Mouse (Mus musculus) neutrophil, adult 5-6 weeks (primary cell): ENCODE data around the gene Prune1. TPM values are rescaled to one million over a fixed set of nuclear protein-coding genes. Genes with fewer than 3 reads are reported as not detected.
"Not testable (repeated sequence)": the region's sequence is repeated elsewhere in the genome, so short reads cannot be mapped to it uniquely, and the experiment has no call there.

ENCODE experiments used
- ATAC-seq: fragments of 151-379, 151-347 bp; 2 replicates; pipeline ENCODE4 v1.8.0; 2017; ENCODE audit warnings: mild to moderate bottlenecking, moderate TSS enrichment; ENCODE audit not compliant: insufficient number of reproducible peaks, poor library complexity, low FRiP score, severe bottlenecking; ENCODE audit errors: extremely low read depth
- total RNA-seq: library from RNA; stranded (forward); fragments of 200-1000 nt; gene quantifications from 2 replicates; pipeline ENCODE4 v1.2.3, GENCODE M21; 2017

Prune1 gene
- total RNA-seq, 1 experiment from 2014 or later: 12.0 TPM

DNA sequence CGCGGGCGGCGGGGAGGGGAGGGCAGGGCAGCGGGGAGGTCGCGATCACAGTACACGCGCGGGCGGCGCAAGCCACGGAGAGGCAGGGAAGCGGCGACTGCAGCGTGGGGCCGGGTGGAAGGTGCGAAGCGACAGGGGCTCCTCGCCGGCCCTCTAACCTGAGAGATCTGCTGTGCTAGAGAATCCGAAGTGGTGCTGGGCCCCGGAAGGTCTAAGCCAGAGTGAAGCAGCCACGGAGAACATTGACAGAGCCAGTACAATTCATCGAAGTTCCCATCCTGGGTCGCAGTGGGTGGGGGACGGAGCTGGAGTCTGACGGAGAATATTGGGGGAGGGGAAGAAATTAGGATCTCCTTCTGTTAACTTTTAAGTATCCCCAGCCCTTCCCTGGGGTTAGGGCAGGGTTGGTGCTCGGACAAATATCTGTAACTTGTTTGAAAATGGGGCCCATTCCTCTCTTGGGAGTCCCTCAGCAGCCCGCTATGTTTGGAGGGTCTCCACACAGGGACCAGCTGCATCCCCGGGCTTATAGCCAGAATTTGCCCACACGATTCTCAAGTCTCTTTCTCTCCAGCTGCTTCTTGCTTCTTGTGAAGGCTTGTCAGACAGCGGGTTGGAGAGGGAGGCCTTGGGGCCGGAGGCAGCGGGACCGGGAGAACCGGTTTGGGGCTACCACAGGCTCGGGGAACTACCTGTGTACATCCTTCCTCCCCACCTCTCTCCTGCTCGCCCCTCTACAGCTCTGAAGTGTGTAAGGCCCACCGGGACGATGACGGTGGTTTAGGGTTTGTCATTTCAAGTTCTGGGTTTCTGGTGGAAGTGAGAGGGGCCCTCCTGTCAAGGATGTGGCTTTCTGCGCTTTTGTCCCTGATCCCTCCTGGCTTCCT, 52.7 kb downstream of the Prune1 start:
- ATAC-seq: no peak

DNA sequence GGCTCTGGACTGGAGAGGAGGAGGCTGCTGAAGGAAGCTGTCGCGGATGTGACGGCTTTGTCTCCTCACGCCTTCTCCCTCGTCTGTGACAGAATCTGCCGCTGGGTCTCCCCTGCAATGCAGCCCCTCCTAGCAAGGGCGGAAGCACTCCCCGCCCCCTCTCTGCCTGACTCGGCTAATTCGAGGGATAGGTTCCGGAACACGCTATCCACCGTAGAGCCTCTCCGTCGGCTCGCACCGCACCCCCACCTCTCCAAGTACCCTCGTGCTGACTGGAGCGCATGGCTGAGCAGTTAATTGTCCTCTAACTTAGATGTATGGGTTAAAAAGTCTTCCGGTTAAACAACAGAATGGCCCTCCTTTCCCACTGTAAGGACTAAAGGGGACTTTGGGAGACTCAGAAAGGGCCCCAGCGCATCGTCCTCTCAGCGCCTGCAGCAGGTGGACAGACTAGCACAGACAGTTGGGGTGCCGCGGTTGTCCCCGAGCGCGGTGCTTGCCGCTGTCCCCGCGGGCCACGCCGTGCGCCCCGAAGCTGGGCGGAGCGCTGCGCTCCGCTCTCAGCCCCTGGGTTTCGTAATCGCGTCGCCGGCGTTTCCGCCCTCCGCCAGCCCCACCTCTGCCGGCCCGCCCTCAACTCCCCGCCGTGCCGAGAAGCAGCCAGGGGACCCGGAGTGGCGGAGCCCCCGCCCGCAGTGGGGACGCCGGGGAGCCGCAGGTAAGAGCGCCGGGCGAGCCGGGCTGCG, 53.6 kb downstream of the Prune1 start, which contains the start of gene Cdc42se1:
TSS of gene Cdc42se1 (plus strand) at position 585 of the 746 bp plus-strand sequence.
- peak; percentile 69 for ATAC-seq

DNA sequence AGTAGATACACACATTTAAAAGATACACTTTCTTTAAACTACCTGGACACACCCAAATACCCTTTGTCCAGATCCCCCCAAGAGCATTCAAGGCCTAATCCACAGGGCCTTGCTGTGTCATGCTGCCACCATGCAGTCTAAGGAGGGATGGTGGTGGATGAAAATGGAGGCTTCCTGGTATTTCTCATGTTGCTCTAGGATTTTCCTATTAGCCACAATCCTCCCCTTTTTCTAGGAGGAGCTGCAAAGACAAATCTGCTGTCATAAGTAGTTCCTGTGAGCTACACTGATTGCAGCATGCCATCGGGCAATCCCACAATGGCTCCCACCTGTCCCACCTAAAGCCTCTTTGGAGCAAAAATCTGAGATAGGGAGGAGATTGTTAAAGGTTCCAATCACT, 54.7 kb downstream of the Prune1 start:
- ATAC-seq: no peak

DNA sequence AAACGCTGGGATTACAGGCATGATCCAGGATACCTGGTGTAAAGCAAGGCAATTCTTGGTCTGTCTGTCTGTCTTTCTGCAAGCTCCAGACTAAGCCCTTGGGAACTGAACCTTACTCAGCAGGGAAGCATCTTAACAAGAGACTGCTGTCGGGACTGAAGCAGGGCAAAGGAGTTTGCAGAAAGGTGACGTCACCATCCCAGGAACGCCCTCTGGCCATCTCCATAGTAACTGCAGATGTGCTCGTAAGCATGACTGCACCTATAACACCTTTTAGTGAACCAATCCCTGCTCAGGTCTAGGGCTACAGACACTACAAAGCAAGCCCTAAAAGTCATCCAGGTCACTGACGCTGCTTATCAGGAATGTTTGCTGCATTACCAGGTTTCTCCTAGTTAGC, 57.6 kb downstream of the Prune1 start:
- no peak for ATAC-seq

DNA sequence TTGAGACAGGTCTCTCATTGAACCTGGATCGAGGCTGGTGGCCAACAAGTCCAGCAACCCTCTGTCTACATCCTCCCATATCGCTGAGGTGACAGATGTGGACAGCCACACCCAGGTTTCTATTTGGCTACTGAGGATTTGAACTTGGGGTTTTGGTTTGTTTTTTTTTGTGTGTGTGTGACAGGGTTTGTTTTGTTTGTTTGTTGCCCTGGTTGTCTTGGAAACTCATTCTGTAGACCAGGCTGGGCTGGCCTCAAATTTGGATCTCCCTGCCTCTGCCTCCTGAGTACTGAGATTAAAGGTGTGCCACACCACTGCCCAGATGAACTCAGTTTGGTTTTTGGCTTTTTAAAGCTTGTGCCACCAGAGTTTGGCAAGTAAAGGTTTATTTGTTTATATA, 58.8 kb downstream of the Prune1 start:
- no peak for ATAC-seq

DNA sequence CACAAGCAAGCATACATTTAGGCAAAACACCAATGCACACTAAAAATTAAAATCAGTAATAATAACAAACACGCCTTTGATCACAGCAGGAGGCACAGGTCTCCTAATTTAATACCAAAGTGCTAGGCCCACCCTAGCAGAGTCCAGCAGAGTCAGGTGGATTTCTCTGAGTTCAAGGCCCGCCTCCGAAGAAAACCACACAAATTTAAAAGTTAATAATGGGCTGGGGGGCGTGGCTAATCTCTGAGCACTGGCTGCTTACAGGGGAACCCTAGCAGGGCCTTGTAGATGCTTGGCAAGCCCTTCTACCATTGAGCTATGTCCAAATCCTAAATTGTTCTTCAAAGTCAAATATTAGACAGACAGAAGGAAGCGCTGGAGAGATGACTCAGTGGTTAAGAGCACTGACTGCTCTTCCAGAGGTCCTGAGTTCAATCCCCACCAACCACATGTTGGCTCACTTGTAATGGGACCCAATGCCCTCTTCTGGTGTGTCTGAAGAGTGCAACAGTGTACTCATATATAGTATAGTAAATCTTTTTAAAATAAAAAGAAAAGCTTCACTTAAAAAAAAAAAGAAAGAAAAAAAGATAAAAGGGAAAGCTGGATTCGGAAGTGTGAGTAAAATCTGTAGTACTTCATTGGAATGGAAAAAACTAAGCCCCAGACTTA, 63.3 kb downstream of the Prune1 start:
- no peak for ATAC-seq

DNA sequence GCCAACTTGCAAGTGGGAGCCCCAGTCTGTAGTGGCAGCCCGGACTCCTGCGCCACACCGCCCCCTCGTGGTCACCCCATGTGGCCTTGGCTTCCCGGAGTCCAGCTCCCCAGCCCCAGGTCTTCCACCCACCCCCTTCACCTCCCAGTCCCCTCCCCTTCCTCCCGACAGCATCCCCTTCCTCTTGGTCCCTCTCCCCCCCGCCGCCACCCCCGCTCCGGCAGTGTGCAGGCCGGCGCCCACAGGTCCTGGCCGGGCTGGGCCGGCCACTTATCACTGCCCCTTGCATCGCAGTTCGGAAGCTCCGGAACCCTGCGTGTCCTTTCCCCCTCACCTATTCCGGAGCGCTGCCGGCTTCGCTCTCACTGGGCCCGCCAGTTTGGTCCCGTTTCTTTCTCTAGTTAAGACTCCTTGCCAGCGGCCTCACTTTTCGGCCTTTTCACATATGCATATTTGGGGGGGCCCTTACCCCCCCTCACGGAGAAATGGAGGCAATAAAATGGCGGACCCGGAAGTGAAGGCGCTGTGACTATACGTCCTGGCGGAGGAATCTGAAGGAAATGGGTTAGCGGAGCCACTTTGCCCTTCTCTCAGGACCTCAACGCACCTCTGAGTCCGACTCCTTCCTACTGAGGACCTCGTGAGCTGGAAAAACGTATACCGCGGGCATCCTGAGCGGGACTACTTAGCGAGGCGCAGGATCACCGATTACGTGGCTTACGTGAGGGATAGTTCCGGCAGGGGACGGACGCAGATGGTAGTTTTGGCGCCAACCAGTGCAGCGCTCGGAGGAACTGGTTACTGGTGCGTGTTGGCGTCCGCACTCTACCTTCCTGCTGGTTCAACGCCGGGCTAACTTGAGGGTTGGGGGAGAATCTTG, 64.4 kb downstream of the Prune1 start, which contains the start of gene Gabpb2:
TSS of gene Gabpb2 (minus strand) at position 662 of the 880 bp plus-strand sequence.
- ATAC-seq: peak; percentile 83

DNA sequence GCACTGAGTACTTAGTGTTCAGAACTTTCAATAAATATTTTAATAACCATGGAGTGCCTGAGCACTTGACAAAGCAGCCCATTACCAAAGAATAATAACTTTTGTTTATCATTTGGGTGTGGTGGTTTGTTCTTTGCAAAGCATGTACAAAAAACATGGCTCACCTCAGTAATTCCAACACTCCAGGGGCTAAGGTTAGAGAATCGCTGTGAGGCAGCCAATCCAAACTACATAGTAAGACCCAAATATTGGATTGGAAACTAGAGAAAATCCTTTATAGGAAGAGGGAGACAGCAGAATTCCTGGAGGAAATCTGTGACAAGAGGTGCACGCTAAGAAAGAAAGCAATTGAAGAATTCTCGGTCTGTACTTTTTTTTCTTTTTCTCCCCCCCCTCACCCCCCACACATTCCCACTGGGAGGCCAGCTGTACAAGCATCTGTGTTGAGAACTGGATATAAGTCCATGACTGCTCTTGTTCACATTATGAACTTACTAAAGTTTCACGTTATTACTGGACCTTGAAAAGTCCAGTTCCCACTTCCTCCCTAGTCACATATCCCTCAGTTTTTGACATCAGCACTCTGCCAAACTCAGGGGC, 65.1 kb downstream of the Prune1 start:
- ATAC-seq: no peak

DNA sequence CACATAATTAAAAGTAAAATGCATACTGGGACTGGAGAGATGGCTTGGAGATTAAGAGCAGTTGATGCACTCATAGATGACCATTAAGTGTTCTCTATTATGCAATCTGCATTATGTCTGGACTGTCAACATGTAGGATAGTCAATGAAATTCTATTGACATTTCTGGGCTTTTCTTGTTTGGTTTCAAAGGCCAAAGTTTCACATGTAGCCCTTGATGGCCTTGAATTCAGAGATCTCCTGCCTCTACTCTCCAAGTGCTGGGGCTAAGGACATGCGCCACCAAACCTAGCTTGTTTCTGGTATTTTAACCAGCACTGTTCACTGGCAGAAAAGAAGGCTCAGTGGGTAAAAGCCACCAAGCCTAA, 68.3 kb downstream of the Prune1 start:
- ATAC-seq: no peak

DNA sequence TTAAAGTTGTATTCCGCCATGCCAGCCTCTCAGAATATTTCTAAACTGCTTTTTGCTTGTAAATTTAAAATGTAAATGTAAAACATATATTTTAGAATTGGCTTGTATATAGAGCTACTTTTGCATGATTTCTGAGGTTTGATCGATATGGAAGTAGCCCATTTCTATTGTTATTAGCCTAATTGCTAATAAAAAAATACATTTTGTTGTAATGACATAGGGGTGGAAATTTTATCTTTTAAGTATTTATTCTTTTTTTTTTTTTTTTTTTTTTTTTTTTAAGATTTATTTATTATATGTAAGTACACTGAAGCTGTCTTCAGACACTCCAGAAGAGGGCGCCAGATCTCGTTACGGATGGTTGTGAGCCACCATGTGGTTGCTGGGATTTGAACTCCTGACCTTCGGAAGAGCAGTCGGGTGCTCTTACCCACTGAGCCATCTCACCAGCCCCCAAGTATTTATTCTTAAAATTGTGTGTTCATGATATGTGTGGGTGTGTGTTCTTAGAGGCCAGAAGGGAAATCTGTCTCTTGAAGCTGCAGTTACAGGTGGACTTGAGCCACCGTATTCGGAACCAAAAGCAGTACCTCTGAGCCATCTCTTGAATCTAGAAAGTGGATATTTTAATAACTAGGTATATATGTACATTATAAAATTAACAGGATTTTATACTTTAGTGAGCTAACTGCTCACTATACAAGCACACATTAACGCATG, 68.8 kb downstream of the Prune1 start:
- not testable (repeated sequence) for ATAC-seq

DNA sequence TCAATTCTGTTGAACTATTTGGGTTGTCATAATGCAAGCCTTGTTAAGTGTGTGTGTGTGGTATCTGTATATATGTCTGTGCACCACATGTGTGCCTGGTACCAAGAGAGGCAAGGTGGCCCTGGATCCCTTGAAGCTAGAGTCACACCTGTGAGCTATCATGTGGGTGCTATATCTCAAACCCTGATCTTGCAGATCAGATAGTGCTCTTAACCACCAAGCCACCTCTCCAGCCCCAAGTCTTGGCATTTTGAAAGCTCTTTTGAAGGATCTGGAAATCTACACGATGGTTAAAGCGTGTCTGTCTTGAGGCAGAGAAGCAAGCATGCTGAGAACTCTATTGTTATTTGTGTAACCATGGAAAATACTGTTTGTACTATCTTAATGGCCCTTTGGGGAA, 71.3 kb downstream of the Prune1 start:
- ATAC-seq: no peak

DNA sequence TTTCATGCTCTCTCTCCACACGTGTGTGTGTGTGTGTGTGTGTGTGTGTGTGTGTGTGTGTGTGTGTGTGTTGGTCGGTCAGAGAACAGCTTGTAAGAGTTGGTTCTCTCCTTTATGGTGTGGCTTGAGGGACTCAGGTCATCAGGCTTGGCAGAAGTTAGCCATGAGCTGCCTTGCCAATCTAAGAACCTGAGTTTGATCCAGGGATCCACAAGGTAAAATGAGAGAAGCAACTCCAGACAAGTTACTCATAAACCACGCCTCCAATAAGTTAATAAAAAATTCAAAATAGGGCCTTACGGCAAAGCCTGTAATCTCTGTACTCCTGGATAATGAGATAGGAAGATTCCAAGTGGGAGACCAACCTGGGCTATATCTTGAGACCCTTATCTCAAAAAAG, 73.6 kb downstream of the Prune1 start:
- no peak for ATAC-seq

DNA sequence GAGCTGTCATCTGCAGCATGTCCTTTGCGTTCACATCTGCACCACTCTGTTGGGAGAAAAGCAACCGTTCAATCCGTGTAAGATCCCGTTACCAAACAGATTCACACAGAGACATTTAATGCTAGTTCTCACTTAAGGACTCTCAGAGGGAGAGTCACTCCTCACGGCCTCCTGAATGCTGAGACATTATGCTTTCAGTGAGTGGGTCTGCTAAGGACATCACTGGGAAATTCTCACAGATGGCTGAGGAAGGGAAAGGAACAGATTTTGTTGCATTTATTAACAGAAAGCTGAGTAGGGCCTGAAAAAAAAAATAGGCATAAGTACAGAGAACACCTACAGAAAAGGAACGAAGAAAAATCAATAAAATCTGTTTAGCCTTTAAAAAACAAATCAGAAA, 78.0 kb downstream of the Prune1 start:
- ATAC-seq: no peak

Other genes starting within 250 kb of the Prune1 start
- 163 and 195 TPM in 2 replicates for gene Psmd4, start 239.5 kb downstream of the Prune1 start, total RNA-seq
- gene Pip5k1a, start 175.1 kb downstream of the Prune1 start, total RNA-seq: 26.8 and 30.8 TPM in 2 replicates
- 63.9 and 79.4 TPM in 2 replicates for gene Vps72, start 171.1 kb downstream of the Prune1 start, total RNA-seq
- 0.49 and 1.7 TPM in 2 replicates for gene Tmod4, start 157.6 kb downstream of the Prune1 start, total RNA-seq
- gene Scnm1, start 148.1 kb downstream of the Prune1 start, total RNA-seq: 111 and 146 TPM in 2 replicates
- gene Lysmd1, start 148.0 kb downstream of the Prune1 start, total RNA-seq: 11.4 and 12.3 TPM in 2 replicates
- gene Tnfaip8l2, start 139.7 kb downstream of the Prune1 start, total RNA-seq: 120 and 124 TPM in 2 replicates
- gene Sema6c, start 121.6 kb downstream of the Prune1 start, total RNA-seq: 0.49 TPM in 1 of 2 replicates, not detected in the other
- gene Gabpb2, start 64.2 kb downstream of the Prune1 start, total RNA-seq: 120 and 122 TPM in 2 replicates
- gene Cdc42se1, start 53.3 kb downstream of the Prune1 start, total RNA-seq: 303 and 323 TPM in 2 replicates
- gene Mllt11, start 49.9 kb downstream of the Prune1 start, total RNA-seq: 14.1 and 16.3 TPM in 2 replicates
- gene Gm128, start 40.5 kb downstream of the Prune1 start, total RNA-seq: not detected in 2 replicates
- not detected in 2 replicates for gene Bnipl, start 30.9 kb downstream of the Prune1 start, total RNA-seq
- gene Mindy1, start 731 bp downstream of the Prune1 start, total RNA-seq: 107 and 116 TPM in 2 replicates
- 1.5 and 2.3 TPM in 2 replicates for gene Anxa9, start 25.1 kb upstream of the Prune1 start, total RNA-seq
- gene Cers2, start 32.7 kb upstream of the Prune1 start, total RNA-seq: 162 and 168 TPM in 2 replicates
- gene Setdb1, start 75.1 kb upstream of the Prune1 start, total RNA-seq: 30.6 and 39.3 TPM in 2 replicates
- not detected in 2 replicates for gene 4930558C23Rik, start 120.8 kb upstream of the Prune1 start, total RNA-seq
- gene Arnt, start 152.3 kb upstream of the Prune1 start, total RNA-seq: 60.4 and 67.5 TPM in 2 replicates
- gene Ctsk, start 217.2 kb upstream of the Prune1 start, total RNA-seq: 1.7 and 2.8 TPM in 2 replicates
- 904 and 941 TPM in 2 replicates for gene Ctss, start 244.7 kb upstream of the Prune1 start, total RNA-seq